Mouse (Mus musculus): Measurements from ENCODE around the gene Carmil1. TPM values are rescaled to one million over a fixed set of nuclear protein-coding genes. Genes with fewer than 3 reads are reported as not detected.

Carmil1 gene
- polyA plus RNA-seq, 1 experiment from 2014 or later, result 30.2 TPM

DNA sequence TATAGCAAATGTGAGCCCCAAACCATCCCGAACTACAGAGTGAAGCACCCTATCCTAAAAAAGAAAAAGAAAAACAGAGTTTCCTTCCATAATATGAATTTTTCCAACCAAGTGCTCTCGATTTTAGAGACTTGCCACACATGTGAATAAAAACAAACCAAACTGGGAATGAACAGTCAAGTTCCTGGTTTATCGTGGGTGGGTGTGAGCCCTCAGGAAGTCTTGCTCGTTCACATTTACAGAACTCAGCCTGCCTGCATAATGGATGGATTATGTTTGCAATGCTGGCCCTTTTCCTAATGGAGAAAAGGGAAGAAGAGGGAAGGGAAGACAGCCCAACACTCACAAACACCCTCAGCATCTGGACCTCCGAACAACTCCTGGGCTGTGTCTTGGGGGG lies 32.7 kb downstream of the Carmil1 start:
- no peaks in the 10 kb centered on the region for H3K9me3 ChIP-seq
- H3K36me3 ChIP-seq (replicated peaks), result no peaks in the 10 kb centered on the region
- no peaks in the 10 kb centered on the region for H3K27me3 ChIP-seq (replicated peaks; ENCODE audit: low read depth, poor library complexity, severe bottlenecking)
- H3K27ac ChIP-seq (replicated peaks), result no peak overlapping the region
- DNase-seq (ENCODE audit: low spot score), result no peak
- WGBS, result 86% methylated on average over 5 of the region's 5 CpGs
- H3K4me3 ChIP-seq, result no peak overlapping the region
- peaks cover under 1% of the 10 kb centered on the region; the same call in 1 of the 2 replicates for H3K4me1 ChIP-seq

DNA sequence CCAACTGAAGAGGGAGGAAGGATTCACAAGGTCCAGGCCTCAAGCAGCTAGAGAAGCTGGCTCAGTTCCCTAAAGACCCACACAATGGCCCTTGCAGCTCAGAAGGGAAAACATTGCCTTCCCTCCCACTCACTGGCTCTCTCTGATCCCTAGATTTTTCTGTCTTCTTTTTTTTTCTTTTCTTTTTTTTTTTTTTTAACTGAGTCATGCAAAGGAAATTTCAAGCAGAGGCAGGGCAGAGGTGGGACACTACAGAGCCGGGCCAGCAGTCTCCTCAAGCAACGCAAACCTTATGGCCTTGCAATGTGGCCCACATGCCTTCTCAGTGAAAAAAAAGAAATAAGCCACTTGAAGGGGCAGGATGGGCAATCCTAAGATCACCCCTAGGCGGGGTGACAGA lies 33.2 kb downstream of the Carmil1 start:
- 72% methylated on average over 3 of the region's 3 CpGs for WGBS
- no peaks in the 10 kb centered on the region for H3K9me3 ChIP-seq
- peaks cover 5% of the 10 kb centered on the region for H3K4me1 ChIP-seq
- H3K4me3 ChIP-seq, result no peak overlapping the region
- no peak overlapping the region for H3K27ac ChIP-seq (replicated peaks)
- no peaks in the 10 kb centered on the region for H3K27me3 ChIP-seq (replicated peaks; ENCODE audit: low read depth, poor library complexity, severe bottlenecking)
- no peak for DNase-seq (ENCODE audit: low spot score)
- H3K36me3 ChIP-seq (replicated peaks), result no peaks in the 10 kb centered on the region

DNA sequence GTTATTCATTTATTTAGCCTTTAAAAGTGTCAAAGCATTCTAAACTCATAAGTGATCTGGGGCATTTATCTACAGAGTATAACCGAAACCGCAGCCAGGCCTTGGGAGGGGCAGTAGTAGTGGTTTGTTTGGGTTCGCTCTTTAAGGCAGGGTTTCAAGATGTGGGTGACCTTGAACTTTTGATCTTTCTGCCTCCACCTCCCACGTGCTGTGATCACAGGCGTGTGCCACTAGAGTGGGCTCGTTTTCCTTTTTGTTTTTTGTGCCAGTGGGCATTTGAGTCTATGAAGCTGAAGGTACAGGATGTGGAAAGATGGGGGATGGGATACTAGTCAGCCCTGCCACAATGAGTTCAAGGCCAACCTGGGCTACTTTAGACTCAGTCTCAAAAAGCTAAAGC lies 34.3 kb downstream of the Carmil1 start:
- Histone ChIP-seq H3K4me1 (peaks cover 16% of the 10 kb centered on the region), H3K36me3 (replicated peaks) (no peaks in the 10 kb centered on the region), H3K27me3 (replicated peaks; ENCODE audit: low read depth, poor library complexity, severe bottlenecking) (no peaks in the 10 kb centered on the region), H3K9me3 (no peaks in the 10 kb centered on the region), H3K27ac (replicated peaks) (no peak overlapping the region), H3K4me3 (no peak overlapping the region)
- 86% methylated on average over 6 of the region's 6 CpGs for WGBS
- DNase-seq (ENCODE audit: low spot score), result no peak

DNA sequence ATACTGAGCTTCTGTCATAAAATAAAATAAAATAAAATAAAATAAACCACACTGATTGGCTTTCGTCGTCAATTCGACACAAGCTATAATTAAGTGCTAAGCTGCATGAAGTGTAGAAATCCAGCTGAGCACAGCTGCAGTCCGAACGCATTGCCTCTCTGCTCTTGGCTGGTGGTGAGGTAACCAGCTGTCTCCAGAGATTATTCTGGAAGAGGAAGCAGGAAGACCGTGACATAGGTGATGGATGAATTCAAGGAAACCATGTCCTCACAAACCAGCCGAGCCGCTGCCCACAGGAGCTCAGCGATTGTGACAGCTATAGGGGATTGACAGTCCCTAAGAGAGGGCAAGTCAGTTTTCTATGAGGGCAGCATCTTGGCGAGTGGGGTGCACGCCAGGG lies 36.0 kb downstream of the Carmil1 start:
- Histone ChIP-seq H3K27me3 (replicated peaks; ENCODE audit: low read depth, poor library complexity, severe bottlenecking) (no peaks in the 10 kb centered on the region), H3K36me3 (replicated peaks) (no peaks in the 10 kb centered on the region), H3K27ac (replicated peaks) (no peak overlapping the region), H3K4me3 (no peak overlapping the region), H3K4me1 (peaks cover 21% of the 10 kb centered on the region), H3K9me3 (no peaks in the 10 kb centered on the region)
- WGBS, result 78% methylated on average over 11 of the region's 11 CpGs
- no peak for DNase-seq (ENCODE audit: low spot score)

DNA sequence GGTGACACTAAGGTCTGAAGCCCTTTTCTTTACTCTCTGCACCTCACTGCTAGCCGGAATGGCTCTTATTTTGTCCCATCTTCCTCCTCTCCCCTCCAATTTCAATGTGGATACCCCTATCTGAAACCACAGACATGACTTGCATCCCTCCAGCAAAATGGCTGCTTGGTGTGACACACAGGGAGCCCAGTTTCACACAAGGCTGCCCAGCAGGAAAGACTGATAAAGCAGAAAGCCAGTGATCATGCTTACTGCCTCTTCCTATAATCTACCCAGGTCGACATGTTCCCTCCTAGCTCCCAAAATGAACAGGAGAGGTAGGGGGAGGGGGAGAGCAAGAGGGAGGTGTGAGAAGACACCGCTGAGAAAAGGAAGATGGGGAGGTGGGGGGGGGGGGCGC lies 36.6 kb downstream of the Carmil1 start:
- Histone ChIP-seq H3K36me3 (replicated peaks) (no peaks in the 10 kb centered on the region), H3K27me3 (replicated peaks; ENCODE audit: low read depth, poor library complexity, severe bottlenecking) (no peaks in the 10 kb centered on the region), H3K27ac (replicated peaks) (no peak overlapping the region), H3K4me1 (peaks cover 21% of the 10 kb centered on the region), H3K9me3 (no peaks in the 10 kb centered on the region), H3K4me3 (no peak overlapping the region)
- DNase-seq (ENCODE audit: low spot score), result no peak
- WGBS, result 74% methylated on average over 4 of the region's 4 CpGs

DNA sequence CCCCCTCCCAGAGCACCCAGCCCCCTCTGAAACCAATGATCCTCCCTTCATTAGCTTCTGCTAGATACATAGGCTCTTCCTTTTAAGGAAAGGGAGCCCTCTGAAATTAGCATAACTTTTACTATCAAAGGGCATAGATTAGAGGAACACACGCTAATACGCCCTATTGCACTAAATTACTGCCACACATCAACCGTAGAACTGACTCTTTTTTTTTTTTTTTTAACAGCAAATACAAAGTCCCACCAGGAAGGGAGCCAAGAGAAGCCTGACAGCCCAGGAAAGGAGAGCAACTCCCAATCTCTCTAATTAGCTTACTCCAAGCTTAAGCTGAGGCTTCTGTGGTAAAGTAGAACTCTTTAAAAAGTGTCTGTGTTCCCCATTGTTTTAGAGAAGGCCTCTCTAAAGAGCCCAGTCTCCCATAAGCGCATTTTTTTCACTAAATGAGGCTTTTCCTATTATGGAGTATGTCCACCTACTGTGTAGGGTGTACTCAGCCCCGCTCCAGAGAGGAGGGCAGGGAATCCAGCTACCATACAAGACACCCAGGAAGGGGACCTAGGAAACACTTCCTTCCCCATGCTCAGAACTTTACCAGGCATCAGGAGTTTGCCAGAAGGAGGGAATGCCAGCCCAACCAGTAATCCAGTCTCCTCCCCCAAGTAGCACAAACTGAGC lies 38.0 kb downstream of the Carmil1 start:
- 59% methylated on average over 5 of the region's 5 CpGs for WGBS
- Histone ChIP-seq H3K27me3 (replicated peaks; ENCODE audit: low read depth, poor library complexity, severe bottlenecking) (no peaks in the 10 kb centered on the region), H3K27ac (replicated peaks) (no peak overlapping the region), H3K4me3 (no peak overlapping the region), H3K4me1 (peaks cover 21% of the 10 kb centered on the region), H3K36me3 (replicated peaks) (no peaks in the 10 kb centered on the region), H3K9me3 (no peaks in the 10 kb centered on the region)
- no peak for DNase-seq (ENCODE audit: low spot score)

DNA sequence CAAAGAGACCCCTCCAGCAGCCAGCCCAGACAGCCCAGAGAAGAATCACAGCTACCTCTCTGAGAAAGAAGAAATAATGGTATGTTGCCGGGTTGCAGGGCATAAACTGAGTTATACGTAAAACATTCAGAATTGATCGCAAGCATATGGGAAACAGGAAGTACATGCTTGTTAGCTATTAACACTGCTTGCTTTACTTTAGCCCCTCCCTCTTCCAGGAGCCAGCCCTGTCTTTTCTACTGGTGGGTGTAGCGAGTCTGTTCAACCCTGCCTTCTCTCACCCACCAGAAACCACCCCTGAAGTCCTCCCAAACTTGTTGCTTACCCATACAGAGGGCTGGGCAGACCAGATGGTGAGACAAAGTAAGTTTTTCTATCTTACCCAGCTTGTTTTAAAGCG lies 39.4 kb downstream of the Carmil1 start:
- peaks cover 21% of the 10 kb centered on the region for H3K4me1 ChIP-seq
- 68% methylated on average over 5 of the region's 5 CpGs for WGBS
- DNase-seq (ENCODE audit: low spot score), result no peak
- no peaks in the 10 kb centered on the region for H3K36me3 ChIP-seq (replicated peaks)
- no peaks in the 10 kb centered on the region for H3K27me3 ChIP-seq (replicated peaks; ENCODE audit: low read depth, poor library complexity, severe bottlenecking)
- no peak overlapping the region for H3K4me3 ChIP-seq
- H3K27ac ChIP-seq (replicated peaks), result no peak overlapping the region
- no peaks in the 10 kb centered on the region for H3K9me3 ChIP-seq

DNA sequence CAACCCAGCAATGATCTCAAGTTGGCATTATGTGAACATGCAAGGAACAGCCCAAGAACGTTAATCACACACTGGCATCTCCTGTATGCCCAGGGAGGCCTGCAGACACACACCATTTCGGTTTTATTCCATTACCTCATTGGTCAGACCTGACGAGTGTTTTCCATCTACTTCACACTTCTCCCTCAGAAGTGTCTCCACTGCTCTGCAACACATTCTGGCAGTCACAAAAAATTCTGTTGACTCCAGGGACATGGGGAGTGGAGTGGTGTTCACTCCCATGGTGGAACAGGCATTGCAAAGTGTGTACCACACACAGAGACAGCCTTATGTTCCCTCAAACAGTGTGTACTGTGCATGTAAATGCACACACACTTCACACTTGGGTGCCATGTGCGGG lies 40.2 kb downstream of the Carmil1 start:
- H3K27me3 ChIP-seq (replicated peaks; ENCODE audit: low read depth, poor library complexity, severe bottlenecking), result no peaks in the 10 kb centered on the region
- H3K4me3 ChIP-seq, result no peak overlapping the region
- no peak overlapping the region for H3K27ac ChIP-seq (replicated peaks)
- H3K9me3 ChIP-seq, result no peaks in the 10 kb centered on the region
- WGBS, result 89% methylated on average over 4 of the region's 4 CpGs
- H3K36me3 ChIP-seq (replicated peaks), result no peaks in the 10 kb centered on the region
- peaks cover 21% of the 10 kb centered on the region for H3K4me1 ChIP-seq
- DNase-seq (ENCODE audit: low spot score), result no peak

DNA sequence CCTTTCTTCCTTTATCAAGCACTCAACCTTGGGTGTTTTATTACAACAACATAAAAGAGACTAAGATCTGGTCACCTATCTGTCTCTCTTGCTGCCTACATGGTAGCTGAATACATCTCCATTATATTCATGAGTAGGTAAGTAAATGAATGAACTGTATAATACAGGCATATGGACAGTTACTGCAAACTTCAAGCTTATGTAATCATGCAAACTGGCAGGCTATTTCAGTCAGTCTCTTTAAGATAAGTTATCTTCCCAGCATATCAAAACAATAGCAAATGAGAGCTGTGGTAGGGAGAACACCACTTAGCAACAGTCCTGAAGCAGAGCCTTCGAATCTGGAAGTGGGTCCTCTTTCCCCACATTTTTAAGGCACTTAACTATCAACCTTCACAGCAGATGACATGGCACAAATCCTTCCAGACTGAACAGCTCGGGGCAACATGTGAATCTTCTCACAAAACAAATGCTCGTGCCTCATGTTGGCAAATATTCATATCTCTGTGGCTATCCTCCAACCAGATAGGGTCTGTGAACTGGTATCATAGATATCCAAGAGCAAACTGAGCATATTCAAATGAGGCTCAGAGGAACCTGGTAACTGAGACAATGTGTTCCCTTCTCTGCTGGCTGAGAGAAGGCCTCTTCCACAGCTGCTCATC lies 42.0 kb downstream of the Carmil1 start:
- 85% methylated on average over 3 of the region's 3 CpGs for WGBS
- DNase-seq (ENCODE audit: low spot score), result no peak
- Histone ChIP-seq H3K4me1 (peaks cover 21% of the 10 kb centered on the region), H3K4me3 (no peak overlapping the region), H3K27me3 (replicated peaks; ENCODE audit: low read depth, poor library complexity, severe bottlenecking) (no peaks in the 10 kb centered on the region), H3K27ac (replicated peaks) (no peak overlapping the region), H3K9me3 (no peaks in the 10 kb centered on the region), H3K36me3 (replicated peaks) (no peaks in the 10 kb centered on the region)

DNA sequence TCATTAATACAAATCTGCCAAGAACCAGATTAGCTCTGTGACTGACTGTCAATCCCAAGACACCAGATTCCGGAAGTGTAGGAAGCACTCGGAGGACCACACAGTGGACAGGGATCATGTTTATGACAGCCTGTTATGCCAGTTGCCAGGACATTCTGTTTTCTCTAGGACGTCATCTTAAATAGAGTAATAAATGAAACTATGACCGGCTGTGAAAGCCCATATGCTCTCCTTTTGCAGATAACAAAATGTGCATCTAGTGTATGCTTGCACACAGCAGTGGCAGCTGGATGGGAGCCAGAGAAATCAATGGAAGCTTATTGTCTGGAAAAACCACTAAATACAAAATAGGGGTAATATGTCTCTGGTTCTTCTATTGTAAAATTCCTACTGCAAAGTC lies 43.9 kb downstream of the Carmil1 start:
- H3K9me3 ChIP-seq, result no peaks in the 10 kb centered on the region
- H3K36me3 ChIP-seq (replicated peaks), result no peaks in the 10 kb centered on the region
- no peaks in the 10 kb centered on the region for H3K27me3 ChIP-seq (replicated peaks; ENCODE audit: low read depth, poor library complexity, severe bottlenecking)
- H3K4me3 ChIP-seq, result no peak overlapping the region
- H3K4me1 ChIP-seq, result peaks cover 22% of the 10 kb centered on the region
- DNase-seq (ENCODE audit: low spot score), result no peak
- WGBS, result 93% methylated on average over 4 of the region's 4 CpGs
- H3K27ac ChIP-seq (replicated peaks), result no peak overlapping the region

DNA sequence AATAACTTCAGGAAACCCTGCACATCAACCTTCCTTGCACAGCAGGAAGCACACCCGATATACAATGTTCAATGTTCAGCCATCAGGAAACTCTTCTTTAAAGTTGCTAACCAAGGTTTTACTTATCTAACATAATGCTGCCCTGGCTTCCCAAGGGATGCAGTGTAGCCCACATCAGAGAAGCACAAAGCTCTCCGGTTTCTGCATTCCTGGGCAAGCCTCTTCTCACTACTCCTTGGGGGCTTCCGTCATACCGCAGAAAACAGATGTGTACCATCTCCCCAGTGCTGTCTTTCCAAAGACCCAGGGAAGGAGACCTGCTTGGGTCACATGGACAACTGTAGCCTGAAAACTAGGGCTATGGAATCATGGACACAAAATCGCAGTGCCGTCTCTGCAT lies 47.8 kb downstream of the Carmil1 start:
- Histone ChIP-seq H3K27ac (replicated peaks) (no peak overlapping the region), H3K27me3 (replicated peaks; ENCODE audit: low read depth, poor library complexity, severe bottlenecking) (no peaks in the 10 kb centered on the region), H3K36me3 (replicated peaks) (no peaks in the 10 kb centered on the region), H3K9me3 (0 out of 2 replicates have a peak, but pooled peaks cover 4% of the 10 kb centered on the region), H3K4me1 (peaks cover 13% of the 10 kb centered on the region), H3K4me3 (no peak overlapping the region)
- DNase-seq (ENCODE audit: low spot score), result no peak
- 79% methylated on average over 6 of the region's 6 CpGs for WGBS

DNA sequence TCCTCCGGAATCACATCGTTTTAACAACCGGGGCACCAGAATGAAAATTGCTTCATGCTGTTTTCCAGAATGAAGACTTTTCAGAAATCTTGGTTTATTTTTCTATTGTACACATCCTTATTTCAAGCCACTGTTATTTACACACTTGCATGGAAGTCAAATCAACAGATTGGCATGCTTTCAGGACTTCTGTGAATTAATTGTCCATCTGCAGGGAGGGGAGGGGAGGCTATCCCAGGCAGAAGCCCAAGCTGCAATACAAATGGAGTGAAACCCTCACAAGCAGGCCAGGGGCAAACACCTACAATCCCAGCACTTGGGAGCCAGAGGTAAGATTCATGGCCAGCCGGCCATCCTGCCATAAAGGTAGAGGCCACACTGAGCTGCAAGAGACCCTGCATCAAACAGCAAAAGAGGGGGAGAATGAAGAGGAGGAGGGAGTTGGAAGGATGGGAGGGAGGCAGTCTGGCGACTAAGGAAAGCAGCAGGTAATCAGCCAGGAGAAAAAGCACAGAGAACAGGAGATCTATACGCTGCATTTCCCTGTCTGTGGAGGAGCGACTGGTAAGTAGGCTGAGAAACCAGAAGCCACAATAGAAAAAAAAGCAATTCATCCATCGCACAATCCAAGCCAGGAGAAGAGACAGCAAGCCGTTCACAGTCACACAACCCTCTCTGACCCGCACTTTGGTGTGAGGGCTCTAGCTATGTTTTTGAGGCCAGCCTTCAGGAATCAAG lies 48.7 kb downstream of the Carmil1 start:
- Histone ChIP-seq H3K27me3 (replicated peaks; ENCODE audit: low read depth, poor library complexity, severe bottlenecking) (no peaks in the 10 kb centered on the region), H3K27ac (replicated peaks) (no peak overlapping the region), H3K9me3 (0 out of 2 replicates have a peak, but pooled peaks cover 4% of the 10 kb centered on the region), H3K36me3 (replicated peaks) (no peaks in the 10 kb centered on the region), H3K4me3 (no peak overlapping the region), H3K4me1 (peaks cover 13% of the 10 kb centered on the region)
- WGBS, result 86% methylated on average over 10 of the region's 10 CpGs
- no peak for DNase-seq (ENCODE audit: low spot score)

DNA sequence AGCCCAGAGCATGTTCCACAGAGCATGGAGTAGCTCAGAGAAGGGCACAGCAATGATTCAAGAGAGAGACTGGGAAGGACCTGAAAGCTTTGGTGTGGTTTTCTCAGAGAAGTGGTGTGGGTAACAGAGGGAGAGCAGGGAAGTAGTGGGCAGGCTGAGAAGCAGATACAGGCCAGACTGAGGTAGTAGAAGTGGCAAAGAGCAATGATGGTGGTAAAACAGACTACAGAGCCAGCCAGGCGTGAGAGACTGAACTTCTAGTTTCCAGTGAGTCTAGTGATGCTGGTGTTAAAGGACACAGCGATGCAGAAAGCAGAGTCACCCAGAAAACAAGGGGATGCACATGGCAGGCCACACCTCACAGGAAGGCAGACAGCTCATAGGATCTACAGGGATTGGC lies 49.4 kb downstream of the Carmil1 start:
- H3K4me1 ChIP-seq, result peaks cover 13% of the 10 kb centered on the region
- peaks cover 8% of the 10 kb centered on the region for H3K9me3 ChIP-seq
- no peak overlapping the region for H3K4me3 ChIP-seq
- WGBS, result 96% methylated on average over 2 of the region's 2 CpGs
- H3K27ac ChIP-seq (replicated peaks), result no peak overlapping the region
- H3K36me3 ChIP-seq (replicated peaks), result no peaks in the 10 kb centered on the region; the same call in 1 of the 2 replicates
- DNase-seq (ENCODE audit: low spot score), result no peak
- H3K27me3 ChIP-seq (replicated peaks; ENCODE audit: low read depth, poor library complexity, severe bottlenecking), result no peaks in the 10 kb centered on the region
